Mouse (Mus musculus) testis, postnatal 10 days (tissue): ENCODE data around the gene Zfp667.
"Not testable (repeated sequence)": the region's sequence is repeated elsewhere in the genome, so short reads cannot be mapped to it uniquely, and the experiment has no call there.

Experiments
- DNase-seq: peaks from one replicate; pipeline ENCODE4 v3.0.0; 2021; ENCODE audit warnings: low spot score

Zfp667 gene

GRCm38 (mm10) chr7:6285842-6286705, at the start of gene Zfp667:
Zfp667 (plus strand) TSS chr7:6286579.
- DNase-seq: peak; percentile 100

- DNase-seq: no peak
Observed at GRCm38 (mm10) chr7:6239787-6240186, 46.6 kb upstream of the Zfp667 start.

GRCm38 (mm10) chr7:6240841-6241425, 45.4 kb upstream of the Zfp667 start:
- DNase-seq: peak; percentile 67

- DNase-seq: no peak
Observed at GRCm38 (mm10) chr7:6244361-6245292, 41.8 kb upstream of the Zfp667 start.

- DNase-seq: no peak
Observed at GRCm38 (mm10) chr7:6252410-6252809, 34.0 kb upstream of the Zfp667 start, which contains the start of gene Epp13. Epp13 (plus strand) TSS chr7:6252710.

- no peak for DNase-seq
Observed at GRCm38 (mm10) chr7:6254451-6254850, 31.9 kb upstream of the Zfp667 start.

- no peak for DNase-seq
Observed at GRCm38 (mm10) chr7:6257386-6257785, 29.0 kb upstream of the Zfp667 start.

- no peak for DNase-seq
Observed at GRCm38 (mm10) chr7:6258232-6259220, 27.9 kb upstream of the Zfp667 start.

GRCm38 (mm10) chr7:6260004-6260403, 26.4 kb upstream of the Zfp667 start:
- not testable (repeated sequence) for DNase-seq

GRCm38 (mm10) chr7:6262120-6262519, 24.3 kb upstream of the Zfp667 start:
- no peak for DNase-seq

GRCm38 (mm10) chr7:6262984-6263383, 23.4 kb upstream of the Zfp667 start:
- DNase-seq: no peak

- peak; percentile 69 for DNase-seq
Observed at GRCm38 (mm10) chr7:6265695-6266094, 20.7 kb upstream of the Zfp667 start.

GRCm38 (mm10) chr7:6277906-6278305, 8.5 kb upstream of the Zfp667 start:
- DNase-seq: no peak

- peak; percentile 90 for DNase-seq
Observed at GRCm38 (mm10) chr7:6282749-6283148, 3.6 kb upstream of the Zfp667 start.

- DNase-seq: peak; percentile 88
Observed at GRCm38 (mm10) chr7:6283451-6284075, 2.8 kb upstream of the Zfp667 start.

- no peak for DNase-seq
Observed at GRCm38 (mm10) chr7:6284442-6285012, 1.9 kb upstream of the Zfp667 start.

GRCm38 (mm10) chr7:6285366-6285765, 1.0 kb upstream of the Zfp667 start:
- DNase-seq: no peak

- no peak for DNase-seq
Observed at GRCm38 (mm10) chr7:6286921-6287531, 647 bp downstream of the Zfp667 start.

- DNase-seq: not testable (repeated sequence)
Observed at GRCm38 (mm10) chr7:6291121-6291520, 4.7 kb downstream of the Zfp667 start.

- not testable (repeated sequence) for DNase-seq
Observed at GRCm38 (mm10) chr7:6300796-6301195, 14.4 kb downstream of the Zfp667 start.
